Mouse (Mus musculus) megakaryocyte-erythroid progenitor cell, adult 5-6 weeks (primary cell): ENCODE data around the gene Gzmf. TPM values are rescaled to one million over a fixed set of nuclear protein-coding genes. Genes with fewer than 3 reads are reported as not detected.
"Not testable (repeated sequence)": the region's sequence is repeated elsewhere in the genome, so short reads cannot be mapped to it uniquely, and the experiment has no call there.

Experiments used
- ATAC-seq: replicated peaks from 2 replicates; pipeline ENCODE4 v1.8.0; 2016; ENCODE audit warnings: mild to moderate bottlenecking, inconsistent platforms; ENCODE audit not compliant: severe bottlenecking, poor library complexity, low FRiP score, low TSS enrichment
- total RNA-seq, 2 experiments: library from RNA; stranded (forward) in 1 of 2; stranded (reverse) in 1 of 2; fragments of 200-1000, 215-1000 nt in 1 of 2; fragments of >200 nt in 1 of 2; fragmentation: Nextera tagmentation in 1 of 2; gene quantifications; 2 replicates each; pipeline ENCODE4 v1.2.3; 2014 to 2017

Gene Gzmf
- not detected in 2 replicates for total RNA-seq (2014; fragmentation: Nextera tagmentation)
- total RNA-seq (2017): not detected in 2 replicates

- no peak for ATAC-seq
These were observed at the start of gene Gzmf for GRCm38 (mm10) chr14:56211317-56211716. Gzmf (minus strand) TSS chr14:56211417.

- ATAC-seq: peak; percentile 55; the same call in 1 of the 2 replicates
These were observed 29.2 kb upstream of the Gzmf start for GRCm38 (mm10) chr14:56240409-56240808.

- ATAC-seq: no peak
These were observed 23.3 kb upstream of the Gzmf start, which contains the start of gene Gzmc for GRCm38 (mm10) chr14:56234556-56234955. Gzmc (minus strand) TSS chr14:56234656.

- ATAC-seq: no peak
These were observed 5.6 kb downstream of the Gzmf start for GRCm38 (mm10) chr14:56205613-56206012.

- ATAC-seq: peak; percentile 73
These were observed 6.2 kb downstream of the Gzmf start for GRCm38 (mm10) chr14:56205021-56205420.

GRCm38 (mm10) chr14:56203975-56204374 is 7.2 kb downstream of the Gzmf start:
- peak; percentile 73 for ATAC-seq

- no peak for ATAC-seq
These were observed 24.3 kb downstream of the Gzmf start for GRCm38 (mm10) chr14:56186946-56187345.

GRCm38 (mm10) chr14:56186521-56186920 is 24.7 kb downstream of the Gzmf start:
- ATAC-seq: no peak

GRCm38 (mm10) chr14:56177651-56178050 is 33.6 kb downstream of the Gzmf start:
- not testable (repeated sequence) for ATAC-seq

- ATAC-seq: no peak
These were observed 36.7 kb downstream of the Gzmf start, which contains the start of gene Gzmn for GRCm38 (mm10) chr14:56174499-56174898. Gzmn (minus strand) TSS chr14:56174599.

GRCm38 (mm10) chr14:56173396-56173795 is 37.8 kb downstream of the Gzmf start:
- ATAC-seq: no peak

- no peak for ATAC-seq
These were observed 38.5 kb downstream of the Gzmf start for GRCm38 (mm10) chr14:56172744-56173143.

- no peak for ATAC-seq
These were observed 43.2 kb downstream of the Gzmf start for GRCm38 (mm10) chr14:56168009-56168408.

- ATAC-seq: no peak
These were observed 49.1 kb downstream of the Gzmf start for GRCm38 (mm10) chr14:56162109-56162508.

- ATAC-seq: not testable (repeated sequence)
These were observed 51.7 kb downstream of the Gzmf start, which contains the start of gene Gzmg for GRCm38 (mm10) chr14:56159479-56159878. Gzmg (minus strand) TSS chr14:56159579.

GRCm38 (mm10) chr14:56155340-56155739 is 55.9 kb downstream of the Gzmf start:
- no peak for ATAC-seq

Other genes with a start within 250 kb of the Gzmf start
- gene Mcpt1, start 193.4 kb downstream of the Gzmf start, total RNA-seq (2014; fragmentation: Nextera tagmentation): not detected in 2 replicates
- gene Mcpt1, start 193.4 kb downstream of the Gzmf start, total RNA-seq (2017): not detected in 2 replicates
- gene Mcpt9, start 180.9 kb downstream of the Gzmf start, total RNA-seq (2014; fragmentation: Nextera tagmentation): not detected in 2 replicates
- gene Mcpt9, start 180.9 kb downstream of the Gzmf start, total RNA-seq (2017): not detected in 2 replicates
- gene Mcpt2, start 169.4 kb downstream of the Gzmf start, total RNA-seq (2014; fragmentation: Nextera tagmentation): not detected in 2 replicates
- gene Mcpt2, start 169.4 kb downstream of the Gzmf start, total RNA-seq (2017): not detected in 2 replicates
- not detected in 2 replicates for gene Mcpt4, start 149.1 kb downstream of the Gzmf start, total RNA-seq (2014; fragmentation: Nextera tagmentation)
- gene Mcpt4, start 149.1 kb downstream of the Gzmf start, total RNA-seq (2017): not detected in 2 replicates
- gene Mcpt8, start 126.1 kb downstream of the Gzmf start, total RNA-seq (2014; fragmentation: Nextera tagmentation): not detected in 2 replicates
- 1.2 TPM in 1 of 2 replicates, not detected in the other for gene Mcpt8, start 126.1 kb downstream of the Gzmf start, total RNA-seq (2017)
- 2.8 TPM in 1 of 2 replicates, not detected in the other for gene Ctsg, start 108.8 kb downstream of the Gzmf start, total RNA-seq (2014; fragmentation: Nextera tagmentation)
- 3.5 and 16.0 TPM in 2 replicates for gene Ctsg, start 108.8 kb downstream of the Gzmf start, total RNA-seq (2017)
- not detected in 2 replicates for gene Gzme, start 90.8 kb downstream of the Gzmf start, total RNA-seq (2014; fragmentation: Nextera tagmentation)
- not detected in 2 replicates for gene Gzme, start 90.8 kb downstream of the Gzmf start, total RNA-seq (2017)
- gene Gzmd, start 78.8 kb downstream of the Gzmf start, total RNA-seq (2014; fragmentation: Nextera tagmentation): not detected in 2 replicates
- gene Gzmd, start 78.8 kb downstream of the Gzmf start, total RNA-seq (2017): not detected in 2 replicates
- gene Gzmg, start 51.8 kb downstream of the Gzmf start, total RNA-seq (2014; fragmentation: Nextera tagmentation): not detected in 2 replicates
- gene Gzmg, start 51.8 kb downstream of the Gzmf start, total RNA-seq (2017): not detected in 2 replicates
- gene Gzmn, start 36.8 kb downstream of the Gzmf start, total RNA-seq (2014; fragmentation: Nextera tagmentation): not detected in 2 replicates
- gene Gzmn, start 36.8 kb downstream of the Gzmf start, total RNA-seq (2017): not detected in 2 replicates
- gene Gzmc, start 23.2 kb upstream of the Gzmf start, total RNA-seq (2014; fragmentation: Nextera tagmentation): not detected in 2 replicates
- gene Gzmc, start 23.2 kb upstream of the Gzmf start, total RNA-seq (2017): not detected in 2 replicates
- gene Gzmb, start 50.8 kb upstream of the Gzmf start, total RNA-seq (2014; fragmentation: Nextera tagmentation): 1.1 TPM in 1 of 2 replicates, not detected in the other
- gene Gzmb, start 50.8 kb upstream of the Gzmf start, total RNA-seq (2017): 0.33 and 1.8 TPM in 2 replicates
- gene Atp12a, start 153.7 kb upstream of the Gzmf start, total RNA-seq (2014; fragmentation: Nextera tagmentation): not detected in 2 replicates
- gene Atp12a, start 153.7 kb upstream of the Gzmf start, total RNA-seq (2017): not detected in 2 replicates
- gene Rnf17, start 191.2 kb upstream of the Gzmf start, total RNA-seq (2014; fragmentation: Nextera tagmentation): 19.2 and 19.5 TPM in 2 replicates
- gene Rnf17, start 191.2 kb upstream of the Gzmf start, total RNA-seq (2017): 2.8 and 5.8 TPM in 2 replicates